Mouse (Mus musculus) kidney, embryonic 15.5 days (tissue): Measurements from ENCODE around the gene Fxyd3. TPM values are rescaled to one million over a fixed set of nuclear protein-coding genes. Genes with fewer than 3 reads are reported as not detected.
A peak's percentile ranks its signal among the peaks of the same experiment; 100 is the strongest.

Experiments used
- ATAC-seq: fragments of 200-750 bp; cut with Nextera tagmentation; replicated peaks from 2 replicates; pipeline ENCODE4 v1.8.0; 2017; ENCODE audit warnings: moderate TSS enrichment; ENCODE audit not compliant: low FRiP score
- H3K27ac ChIP-seq: fragments of 300-500 bp; sonication (generic); 2 replicates; pipeline ENCODE4 v1.5.1; 2015; ENCODE audit warnings: mild to moderate bottlenecking, inconsistent platforms
- H3K27me3 ChIP-seq: fragments of 300-500 bp; sonication (generic); 2 replicates; pipeline ENCODE4 v1.6.1; 2015; ENCODE audit warnings: inconsistent platforms
- H3K36me3 ChIP-seq: fragments of 300-500 bp; sonication (generic); 2 replicates; pipeline ENCODE4 v1.6.1; 2015; ENCODE audit warnings: inconsistent platforms
- H3K4me1 ChIP-seq: fragments of 300-500 bp; sonication (generic); 2 replicates; pipeline ENCODE4 v1.6.1; 2015; ENCODE audit warnings: inconsistent platforms
- H3K4me2 ChIP-seq: fragments of 300-500 bp; sonication (generic); 2 replicates; pipeline ENCODE4 v1.6.1; 2015; ENCODE audit warnings: moderate library complexity, mild to moderate bottlenecking, inconsistent platforms
- H3K4me3 ChIP-seq: fragments of 300-500 bp; sonication (generic); replicated peaks from 2 replicates; pipeline ENCODE4 v1.5.1; 2015; ENCODE audit warnings: mild to moderate bottlenecking, inconsistent platforms
- H3K9ac ChIP-seq: fragments of 300-500 bp; sonication (generic); 2 replicates; pipeline ENCODE4 v1.6.1; 2015; ENCODE audit warnings: mild to moderate bottlenecking, inconsistent platforms
- H3K9me3 ChIP-seq: fragments of 300-500 bp; sonication (generic); replicated peaks from 2 replicates; pipeline ENCODE4 v1.6.1; 2016; ENCODE audit warnings: inconsistent platforms
- WGBS: fragments of 180-500 bp; shearing (Covaris S2); methylation state at CpG from one replicate; pipeline ENCODE4 v1.1.7; 2015; ENCODE audit warnings: mixed read lengths; 5-methylcytosine and 5-hydroxymethylcytosine counted together
- polyA plus RNA-seq: library from polyadenylated mRNA; unstranded; fragments of >200 nt; fragmentation: Nextera tagmentation; extraction: Ambion mirVana; gene quantifications from 2 replicates; pipeline ENCODE4 v1.2.1, GENCODE M21; 2015

The Fxyd3 gene
- polyA plus RNA-seq, 1 experiment from 2014 or later: 14.8 TPM

- H3K36me3 ChIP-seq: no peaks in the 10 kb centered on the region
- peak overlapping the region; percentile 28 for H3K4me3 ChIP-seq
- peak; percentile 95 for ATAC-seq
- H3K27me3 ChIP-seq: no peaks in the 10 kb centered on the region
- H3K4me2 ChIP-seq: peak overlapping the region; percentile 53
- WGBS: 45% methylated on average over 20 of the region's 20 CpGs
- H3K4me1 ChIP-seq: peaks cover 8% of the 10 kb centered on the region
- H3K27ac ChIP-seq: no peak overlapping the region
- H3K9ac ChIP-seq: no peak overlapping the region
- H3K9me3 ChIP-seq: no peaks in the 10 kb centered on the region
Measured at GRCm38 (mm10) chr7:31097583-31098248, 21.2 kb upstream of the Fxyd3 start.

GRCm38 (mm10) chr7:31096892-31097564, 20.5 kb upstream of the Fxyd3 start:
- Histone ChIP-seq H3K9me3 (no peaks in the 10 kb centered on the region), H3K27me3 (no peaks in the 10 kb centered on the region), H3K4me1 (peaks cover 8% of the 10 kb centered on the region), H3K4me3 (no peak overlapping the region), H3K4me2 (no peak overlapping the region), H3K36me3 (no peaks in the 10 kb centered on the region), H3K9ac (no peak overlapping the region), H3K27ac (no peak overlapping the region)
- no peak for ATAC-seq
- 73% methylated on average over 9 of the region's 9 CpGs for WGBS

GRCm38 (mm10) chr7:31094774-31095501, 18.4 kb upstream of the Fxyd3 start:
- ATAC-seq: no peak
- Histone ChIP-seq H3K9me3 (no peaks in the 10 kb centered on the region), H3K27ac (no peak overlapping the region), H3K9ac (no peak overlapping the region), H3K4me2 (no peak overlapping the region), H3K4me3 (no peak overlapping the region), H3K4me1 (peaks cover 8% of the 10 kb centered on the region), H3K27me3 (no peaks in the 10 kb centered on the region), H3K36me3 (no peaks in the 10 kb centered on the region)
- WGBS: 33% methylated on average over 12 of the region's 12 CpGs

GRCm38 (mm10) chr7:31089721-31090120, 13.2 kb upstream of the Fxyd3 start:
- Histone ChIP-seq H3K27me3 (no peaks in the 10 kb centered on the region), H3K4me1 (peaks cover 5% of the 10 kb centered on the region), H3K36me3 (no peaks in the 10 kb centered on the region), H3K9me3 (no peaks in the 10 kb centered on the region), H3K4me3 (no peak overlapping the region), H3K9ac (no peak overlapping the region), H3K27ac (0 out of 2 replicates have a peak overlapping the region, but pooled peaks have one; percentile 48), H3K4me2 (no peak overlapping the region)
- 64% methylated on average over 2 of the region's 2 CpGs for WGBS
- no peak for ATAC-seq

- H3K27ac ChIP-seq: no peak overlapping the region
- no peaks in the 10 kb centered on the region for H3K9me3 ChIP-seq
- ATAC-seq: no peak
- H3K4me2 ChIP-seq: no peak overlapping the region
- H3K27me3 ChIP-seq: no peaks in the 10 kb centered on the region
- H3K4me1 ChIP-seq: peaks cover 12% of the 10 kb centered on the region
- H3K4me3 ChIP-seq: no peak overlapping the region
- no peaks in the 10 kb centered on the region for H3K36me3 ChIP-seq
- WGBS: 75% methylated on average over 3 of the region's 3 CpGs
- H3K9ac ChIP-seq: no peak overlapping the region
Measured at GRCm38 (mm10) chr7:31088206-31088605, 11.7 kb upstream of the Fxyd3 start.

GRCm38 (mm10) chr7:31087262-31087661, 10.8 kb upstream of the Fxyd3 start:
- Histone ChIP-seq H3K4me2 (no peak overlapping the region), H3K36me3 (no peaks in the 10 kb centered on the region), H3K9me3 (no peaks in the 10 kb centered on the region), H3K4me3 (no peak overlapping the region), H3K27ac (no peak overlapping the region), H3K4me1 (peaks cover 12% of the 10 kb centered on the region), H3K27me3 (no peaks in the 10 kb centered on the region), H3K9ac (no peak overlapping the region)
- 37% methylated on average over 2 of the region's 2 CpGs for WGBS
- ATAC-seq: no peak

- H3K4me3 ChIP-seq: no peak overlapping the region
- no peaks in the 10 kb centered on the region for H3K27me3 ChIP-seq
- no peaks in the 10 kb centered on the region for H3K9me3 ChIP-seq
- no peak overlapping the region for H3K27ac ChIP-seq
- no peak overlapping the region for H3K4me2 ChIP-seq
- H3K36me3 ChIP-seq: no peaks in the 10 kb centered on the region
- 90% methylated on average over 9 of the region's 9 CpGs for WGBS
- peaks cover 12% of the 10 kb centered on the region for H3K4me1 ChIP-seq
- no peak for ATAC-seq
- no peak overlapping the region for H3K9ac ChIP-seq
Measured at GRCm38 (mm10) chr7:31086175-31086755, 9.8 kb upstream of the Fxyd3 start.

GRCm38 (mm10) chr7:31085171-31085570, 8.7 kb upstream of the Fxyd3 start:
- Histone ChIP-seq H3K27me3 (no peaks in the 10 kb centered on the region), H3K4me1 (peaks cover 12% of the 10 kb centered on the region), H3K36me3 (no peaks in the 10 kb centered on the region), H3K27ac (peak overlapping the region; percentile 56; the same call in 1 of the 2 replicates), H3K9me3 (no peaks in the 10 kb centered on the region), H3K4me2 (no peak overlapping the region), H3K9ac (no peak overlapping the region), H3K4me3 (no peak overlapping the region)
- WGBS: 50% methylated on average over 3 of the region's 3 CpGs
- ATAC-seq: no peak

GRCm38 (mm10) chr7:31084140-31084539, 7.6 kb upstream of the Fxyd3 start:
- Histone ChIP-seq H3K9ac (no peak overlapping the region), H3K9me3 (no peaks in the 10 kb centered on the region), H3K4me3 (no peak overlapping the region), H3K4me2 (no peak overlapping the region), H3K27me3 (no peaks in the 10 kb centered on the region), H3K27ac (peak overlapping the region; percentile 52; the same call in 1 of the 2 replicates), H3K4me1 (peaks cover 12% of the 10 kb centered on the region), H3K36me3 (no peaks in the 10 kb centered on the region)
- 52% methylated on average over 9 of the region's 9 CpGs for WGBS
- no peak for ATAC-seq

- H3K4me1 ChIP-seq: peaks cover 12% of the 10 kb centered on the region
- no peaks in the 10 kb centered on the region for H3K36me3 ChIP-seq
- no peak overlapping the region for H3K9ac ChIP-seq
- H3K4me3 ChIP-seq: no peak overlapping the region
- no peak for ATAC-seq
- H3K27me3 ChIP-seq: no peaks in the 10 kb centered on the region
- no peak overlapping the region for H3K27ac ChIP-seq
- 73% methylated on average over 14 of the region's 14 CpGs for WGBS
- no peaks in the 10 kb centered on the region for H3K9me3 ChIP-seq
- no peak overlapping the region for H3K4me2 ChIP-seq
Measured at GRCm38 (mm10) chr7:31082831-31083588, 6.5 kb upstream of the Fxyd3 start.

GRCm38 (mm10) chr7:31082106-31082505, 5.6 kb upstream of the Fxyd3 start:
- ATAC-seq: no peak
- H3K4me2 ChIP-seq: no peak overlapping the region

More at GRCm38 (mm10) chr7:31082106-31082505, 5.6 kb upstream of the Fxyd3 start:
- Histone ChIP-seq H3K9ac (no peak overlapping the region), H3K4me1 (peaks cover 12% of the 10 kb centered on the region), H3K27me3 (no peaks in the 10 kb centered on the region), H3K27ac (no peak overlapping the region), H3K4me3 (no peak overlapping the region), H3K36me3 (no peaks in the 10 kb centered on the region), H3K9me3 (no peaks in the 10 kb centered on the region)
